Mouse (Mus musculus) bone marrow, adult 2 months (tissue): ENCODE data around the gene Nptn.

Experiments used
- CTCF ChIP-seq: fragments of 200-500 bp; IDR thresholded peaks from 2 replicates; pipeline ENCODE4 v1.5.1; 2011; ENCODE audit warnings: low read length, control low read depth; ENCODE audit not compliant: control insufficient read depth, insufficient read depth
- POLR2A ChIP-seq: fragments of 200-500 bp; IDR thresholded peaks from 2 replicates; pipeline ENCODE4 v1.6.1; 2011; ENCODE audit warnings: low read depth, mild to moderate bottlenecking, control low read depth, low read length, borderline replicate concordance; ENCODE audit not compliant: control insufficient read depth

- TF ChIP-seq CTCF = no peak
- no peak for TF ChIP-seq POLR2A
Observed at GRCm38 (mm10) chr9:58581283-58581930, 633 bp upstream of the Nptn start.
